Mouse (Mus musculus) adrenal gland, postnatal 0 days (tissue): ENCODE measurements around the gene Banf2. TPM values are rescaled to one million over a fixed set of nuclear protein-coding genes. Genes with fewer than 3 reads are reported as not detected.

ENCODE experiments used
- polyA plus RNA-seq: library from polyadenylated mRNA; unstranded; fragments of >200 nt; fragmentation: Nextera tagmentation; extraction: Ambion mirVana; gene quantifications from 2 replicates; pipeline ENCODE4 v1.2.1, GENCODE M21; 2015

Gene Banf2
- not detected in 2 replicates for polyA plus RNA-seq

GRCm38 (mm10) chr2:144032664-144033063 lies at the start of gene Banf2:
Gene Banf2, plus strand, starts transcription at chr2:144033059.

GRCm38 (mm10) chr2:144011080-144011551 lies 21.7 kb upstream of the Banf2 start, which contains the start of gene Rrbp1:
Gene Rrbp1, minus strand, starts transcription at chr2:144011263.

Other genes with a start within 250 kb of the Banf2 start
- 2.1 and 4.0 TPM in 2 replicates for gene Bfsp1, start 169.9 kb upstream of the Banf2 start, polyA plus RNA-seq
- gene Dstn, start 117.7 kb upstream of the Banf2 start, polyA plus RNA-seq = 351 and 358 TPM in 2 replicates
- 61.2 and 68.7 TPM in 2 replicates for gene Rrbp1, start 21.8 kb upstream of the Banf2 start, polyA plus RNA-seq
- gene Mgme1, start 237.6 kb downstream of the Banf2 start, polyA plus RNA-seq = 13.5 and 23.7 TPM in 2 replicates
- 112 and 137 TPM in 2 replicates for gene Snx5, start 237.8 kb downstream of the Banf2 start, polyA plus RNA-seq